Mouse (Mus musculus) heart, postnatal 14 days (tissue): ENCODE measurements around the gene Prkag2. TPM values are rescaled to one million over a fixed set of nuclear protein-coding genes. Genes with fewer than 3 reads are reported as not detected.
"Not testable (repeated sequence)": the region's sequence is repeated elsewhere in the genome, so short reads cannot be mapped to it uniquely, and the experiment has no call there.

Source experiments
- DNase-seq, 2 experiments: peaks; one replicate each; pipeline ENCODE4 v3.0.0; 2021 to 2022
- intact Hi-C: fragments of 180-260 bp; cut with DNase I; formaldehyde crosslinking; loops from one replicate; pipeline ENCODE4 v1.15.1; 2025
- total RNA-seq, 2 experiments: library from RNA; stranded (reverse); gene quantifications; 2 replicates each; pipeline ENCODE4 v1.2.3; 2021

The Prkag2 gene
- total RNA-seq, 2 experiments from 2014 or later: 41.9 to 43.5 TPM

- intact Hi-C loops: no loop called here
- no peak for DNase-seq
Measured at GRCm38 (mm10) chr5:24854827-24855600, 245.4 kb downstream of the Prkag2 start.

GRCm38 (mm10) chr5:24854256-24854655 is 246.2 kb downstream of the Prkag2 start:
- DNase-seq: no peak
- intact Hi-C loops: no loop called here

- intact Hi-C loops, DNase-seq: not testable (repeated sequence)
Measured at GRCm38 (mm10) chr5:24848261-24848660, 252.2 kb downstream of the Prkag2 start.

GRCm38 (mm10) chr5:24843841-24844240 is 256.6 kb downstream of the Prkag2 start:
- DNase-seq: no peak
- intact Hi-C loops: loop anchor here (5.0 kb wide), 1 partner anchor 63 kb away; no protein-coding TSS in a partner anchor

- no peak for DNase-seq
- intact Hi-C loops: loop anchor here (5.0 kb wide), 1 partner anchor 64 kb away; no protein-coding TSS in a partner anchor
Measured at GRCm38 (mm10) chr5:24843103-24843475, 257.4 kb downstream of the Prkag2 start.

GRCm38 (mm10) chr5:24842274-24843102 is 258.0 kb downstream of the Prkag2 start, which contains the start of gene Rheb:
Rheb (minus strand) TSS chr5:24842624.
- intact Hi-C loops: loop anchor here (5.0 kb wide), 1 partner anchor 65 kb away; no protein-coding TSS in a partner anchor
- peak; percentile 97 to 98 for DNase-seq

- intact Hi-C loops: loop anchor here (5.0 kb wide), 1 partner anchor 66 kb away; no protein-coding TSS in a partner anchor
- no peak for DNase-seq
Measured at GRCm38 (mm10) chr5:24841662-24842273, 258.7 kb downstream of the Prkag2 start.

- DNase-seq: no peak
- intact Hi-C loops: loop anchor here (5.0 kb wide), 1 partner anchor 66 kb away; no protein-coding TSS in a partner anchor
Measured at GRCm38 (mm10) chr5:24840975-24841431, 259.4 kb downstream of the Prkag2 start.

- intact Hi-C loops: no loop called here
- DNase-seq: no peak
Measured at GRCm38 (mm10) chr5:24834491-24834890, 266.0 kb downstream of the Prkag2 start.

GRCm38 (mm10) chr5:24831912-24832311 is 268.5 kb downstream of the Prkag2 start:
- intact Hi-C loops: no loop called here
- DNase-seq: no peak

GRCm38 (mm10) chr5:24828446-24828845 is 272.0 kb downstream of the Prkag2 start:
- no peak for DNase-seq
- intact Hi-C loops: no loop called here

- no peak for DNase-seq
- intact Hi-C loops: no loop called here
Measured at GRCm38 (mm10) chr5:24827173-24827572, 273.3 kb downstream of the Prkag2 start.

GRCm38 (mm10) chr5:24826056-24826770 is 274.2 kb downstream of the Prkag2 start:
- no peak for DNase-seq
- intact Hi-C loops: no loop called here

- DNase-seq: peak in 1 of 2 experiments; percentile 17
- intact Hi-C loops: no loop called here
Measured at GRCm38 (mm10) chr5:24825365-24826055, 274.9 kb downstream of the Prkag2 start.

GRCm38 (mm10) chr5:24823864-24824405 is 276.5 kb downstream of the Prkag2 start:
- intact Hi-C loops: no loop called here
- DNase-seq: no peak

- intact Hi-C loops: no loop called here
- DNase-seq: no peak
Measured at GRCm38 (mm10) chr5:24822781-24823180, 277.7 kb downstream of the Prkag2 start.

GRCm38 (mm10) chr5:24822231-24822630 is 278.2 kb downstream of the Prkag2 start:
- intact Hi-C loops, DNase-seq: not testable (repeated sequence)

- DNase-seq: no peak
- intact Hi-C loops: no loop called here
Measured at GRCm38 (mm10) chr5:24821403-24821841, 279.0 kb downstream of the Prkag2 start.

- intact Hi-C loops: no loop called here
Measured at GRCm38 (mm10) chr5:24820627-24821026, 279.8 kb downstream of the Prkag2 start.

More at GRCm38 (mm10) chr5:24820627-24821026, 279.8 kb downstream of the Prkag2 start:
- DNase-seq: no peak
